Mouse (Mus musculus): ENCODE data around the gene Larp1. TPM values are rescaled to one million over a fixed set of nuclear protein-coding genes. Genes with fewer than 3 reads are reported as not detected.

The Larp1 gene
- total RNA-seq (2023), result 131 TPM

DNA sequence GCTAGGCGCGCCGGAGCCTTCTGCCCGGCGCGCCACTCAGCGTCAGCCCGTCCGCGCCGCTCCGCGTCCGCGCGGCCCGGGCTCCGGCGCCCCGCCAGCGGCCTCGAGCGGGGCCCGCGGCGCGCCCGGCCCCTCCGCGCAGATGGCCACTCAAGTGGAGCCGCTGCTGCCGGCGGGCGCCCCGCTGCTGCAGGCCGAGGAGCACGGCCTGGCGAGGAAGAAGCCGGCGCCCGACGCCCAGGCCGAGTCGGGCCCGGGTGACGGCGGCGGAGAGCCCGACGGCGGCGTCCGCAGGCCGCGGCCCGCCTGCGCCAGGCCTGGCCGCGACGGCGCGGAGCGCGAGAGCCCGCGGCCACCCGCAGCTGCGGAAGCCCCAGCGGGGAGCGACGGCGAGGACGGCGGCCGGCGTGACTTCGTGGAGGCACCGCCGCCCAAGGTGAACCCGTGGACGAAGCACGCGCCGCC is at the start of gene Larp1:
Gene Larp1 (plus strand): TSS at position 14 of the 465 bp plus-strand sequence.

GRCm38 (mm10) chr11:58093021-58093528 is 84.2 kb downstream of the Larp1 start, which contains the start of gene Gm12248:
Gm12248 (minus strand) TSS chr11:58093134.

GRCm38 (mm10) chr11:58103697-58104306 is 94.9 kb downstream of the Larp1 start, which contains the start of gene Cnot8:
Cnot8 (plus strand) TSS chr11:58104153.

Other genes starting within 250 kb of the Larp1 start
- 28.2 TPM for gene Sap30l, start 207.4 kb upstream of the Larp1 start, total RNA-seq (2023)
- gene Hand1, start 176.2 kb upstream of the Larp1 start, total RNA-seq (2023), result not detected
- not detected for gene Gm12248, start 84.1 kb downstream of the Larp1 start, total RNA-seq (2023)
- gene Cnot8, start 95.1 kb downstream of the Larp1 start, total RNA-seq (2023), result 35.8 TPM
- 18.5 TPM for gene Gemin5, start 159.5 kb downstream of the Larp1 start, total RNA-seq (2023)
- 21.3 TPM for gene Mrpl22, start 162.6 kb downstream of the Larp1 start, total RNA-seq (2023)
- 67.6 TPM for gene Igtp, start 190.5 kb downstream of the Larp1 start, total RNA-seq (2023)
- 13.8 TPM for gene Irgm2, start 190.6 kb downstream of the Larp1 start, total RNA-seq (2023)